Mouse (Mus musculus): ENCODE measurements around the gene Bfsp2. TPM values are rescaled to one million over a fixed set of nuclear protein-coding genes. Genes with fewer than 3 reads are reported as not detected.

Bfsp2 gene
- polyA plus RNA-seq, 1 experiment from 2014 or later, result 1.3 TPM

Other genes with a start within 250 kb of the Bfsp2 start
- gene Trf, start 250.0 kb downstream of the Bfsp2 start, polyA plus RNA-seq (2016; fragmentation: Nextera tagmentation; extraction: Ambion mirVana), result 21.1 and 23.5 TPM in 2 replicates
- gene 1300017J02Rik, start 175.3 kb downstream of the Bfsp2 start, polyA plus RNA-seq (2016; fragmentation: Nextera tagmentation; extraction: Ambion mirVana), result 2.9 and 4.0 TPM in 2 replicates
- 86.9 and 93.9 TPM in 2 replicates for gene Topbp1, start 175.2 kb downstream of the Bfsp2 start, polyA plus RNA-seq (2016; fragmentation: Nextera tagmentation; extraction: Ambion mirVana)
- gene Cdv3, start 114.6 kb downstream of the Bfsp2 start, polyA plus RNA-seq (2016; fragmentation: Nextera tagmentation; extraction: Ambion mirVana), result 184 and 185 TPM in 2 replicates